Mouse (Mus musculus): ENCODE measurements around the gene Arrb1. TPM values are rescaled to one million over a fixed set of nuclear protein-coding genes. Genes with fewer than 3 reads are reported as not detected.

The Arrb1 gene
- polyA plus RNA-seq, 1 experiment, result 14.9 TPM

- Histone ChIP-seq H3K27ac (ENCODE audit: control insufficient read depth, insufficient read depth, low read depth, low read length) (no peak overlapping the region), H3K4me1 (ENCODE audit: control insufficient read depth, insufficient read depth, low read length) (no peaks in the 10 kb centered on the region), H3K4me3 (ENCODE audit: control insufficient read depth, low read depth, low read length) (no peak overlapping the region), H3K27me3 (ENCODE audit: control insufficient read depth, insufficient read depth, low read length) (no peaks in the 10 kb centered on the region), H3K36me3 (ENCODE audit: control insufficient read depth, insufficient read depth, low read length) (no peaks in the 10 kb centered on the region)
- TF ChIP-seq CTCF (IDR thresholded peaks at IDR 0.05; ENCODE audit: control insufficient read depth, insufficient read depth, insufficient replicate concordance, low read depth, low read length), result no peak
- TF ChIP-seq POLR2A (IDR thresholded peaks at IDR 0.05; ENCODE audit: control insufficient read depth, low read depth, low read length), result no peak
Observed at GRCm38 (mm10) chr7:99529410-99529809, 5.9 kb upstream of the Arrb1 start.

- peaks cover 10% of the 10 kb centered on the region for H3K4me1 ChIP-seq (ENCODE audit: control insufficient read depth, insufficient read depth, low read length)
- H3K36me3 ChIP-seq (ENCODE audit: control insufficient read depth, insufficient read depth, low read length), result no peaks in the 10 kb centered on the region
- no peak overlapping the region for H3K27ac ChIP-seq (ENCODE audit: control insufficient read depth, insufficient read depth, low read depth, low read length)
- TF ChIP-seq CTCF (IDR thresholded peaks at IDR 0.05; ENCODE audit: control insufficient read depth, insufficient read depth, insufficient replicate concordance, low read depth, low read length), result no peak
- no peak for TF ChIP-seq POLR2A (IDR thresholded peaks at IDR 0.05; ENCODE audit: control insufficient read depth, low read depth, low read length)
- H3K4me3 ChIP-seq (ENCODE audit: control insufficient read depth, low read depth, low read length), result no peak overlapping the region
- no peaks in the 10 kb centered on the region for H3K27me3 ChIP-seq (ENCODE audit: control insufficient read depth, insufficient read depth, low read length)
Observed at GRCm38 (mm10) chr7:99531408-99531970, 3.8 kb upstream of the Arrb1 start.

- TF ChIP-seq CTCF (IDR thresholded peaks at IDR 0.05; ENCODE audit: control insufficient read depth, insufficient read depth, insufficient replicate concordance, low read depth, low read length) (no peak), POLR2A (IDR thresholded peaks at IDR 0.05; ENCODE audit: control insufficient read depth, low read depth, low read length) (no peak)
- Histone ChIP-seq H3K36me3 (ENCODE audit: control insufficient read depth, insufficient read depth, low read length) (no peaks in the 10 kb centered on the region), H3K27ac (ENCODE audit: control insufficient read depth, insufficient read depth, low read depth, low read length) (no peak overlapping the region), H3K27me3 (ENCODE audit: control insufficient read depth, insufficient read depth, low read length) (no peaks in the 10 kb centered on the region), H3K4me1 (ENCODE audit: control insufficient read depth, insufficient read depth, low read length) (peaks cover 11% of the 10 kb centered on the region), H3K4me3 (ENCODE audit: control insufficient read depth, low read depth, low read length) (no peak overlapping the region)
Observed at GRCm38 (mm10) chr7:99532526-99532925, 2.7 kb upstream of the Arrb1 start.

- Histone ChIP-seq H3K4me1 (ENCODE audit: control insufficient read depth, insufficient read depth, low read length) (peaks cover 11% of the 10 kb centered on the region), H3K27ac (ENCODE audit: control insufficient read depth, insufficient read depth, low read depth, low read length) (no peak overlapping the region), H3K36me3 (ENCODE audit: control insufficient read depth, insufficient read depth, low read length) (no peaks in the 10 kb centered on the region), H3K4me3 (ENCODE audit: control insufficient read depth, low read depth, low read length) (no peak overlapping the region), H3K27me3 (ENCODE audit: control insufficient read depth, insufficient read depth, low read length) (no peaks in the 10 kb centered on the region)
- TF ChIP-seq POLR2A (IDR thresholded peaks at IDR 0.05; ENCODE audit: control insufficient read depth, low read depth, low read length) (no peak), CTCF (IDR thresholded peaks at IDR 0.05; ENCODE audit: control insufficient read depth, insufficient read depth, insufficient replicate concordance, low read depth, low read length) (no peak)
Observed at GRCm38 (mm10) chr7:99533600-99533999, 1.7 kb upstream of the Arrb1 start.

- H3K4me1 ChIP-seq (ENCODE audit: control insufficient read depth, insufficient read depth, low read length), result peaks cover 11% of the 10 kb centered on the region
- H3K27ac ChIP-seq (ENCODE audit: control insufficient read depth, insufficient read depth, low read depth, low read length), result no peak overlapping the region
- H3K4me3 ChIP-seq (ENCODE audit: control insufficient read depth, low read depth, low read length), result no peak overlapping the region
- H3K36me3 ChIP-seq (ENCODE audit: control insufficient read depth, insufficient read depth, low read length), result no peaks in the 10 kb centered on the region
- H3K27me3 ChIP-seq (ENCODE audit: control insufficient read depth, insufficient read depth, low read length), result no peaks in the 10 kb centered on the region
- TF ChIP-seq POLR2A (IDR thresholded peaks at IDR 0.05; ENCODE audit: control insufficient read depth, low read depth, low read length), result no peak
- TF ChIP-seq CTCF (IDR thresholded peaks at IDR 0.05; ENCODE audit: control insufficient read depth, insufficient read depth, insufficient replicate concordance, low read depth, low read length), result no peak
Observed at GRCm38 (mm10) chr7:99534501-99534900, 765 bp upstream of the Arrb1 start.

- peak overlapping the region; percentile 88 for H3K4me3 ChIP-seq (ENCODE audit: control insufficient read depth, low read depth, low read length)
- peak overlapping the region; percentile 85 for H3K27ac ChIP-seq (ENCODE audit: control insufficient read depth, insufficient read depth, low read depth, low read length)
- peaks cover 17% of the 10 kb centered on the region for H3K4me1 ChIP-seq (ENCODE audit: control insufficient read depth, insufficient read depth, low read length)
- H3K27me3 ChIP-seq (ENCODE audit: control insufficient read depth, insufficient read depth, low read length), result no peaks in the 10 kb centered on the region
- TF ChIP-seq POLR2A (IDR thresholded peaks at IDR 0.05; ENCODE audit: control insufficient read depth, low read depth, low read length), result peak; percentile 32
- no peak for TF ChIP-seq CTCF (IDR thresholded peaks at IDR 0.05; ENCODE audit: control insufficient read depth, insufficient read depth, insufficient replicate concordance, low read depth, low read length)
- H3K36me3 ChIP-seq (ENCODE audit: control insufficient read depth, insufficient read depth, low read length), result no peaks in the 10 kb centered on the region
Observed at GRCm38 (mm10) chr7:99535741-99536501, 655 bp downstream of the Arrb1 start.

GRCm38 (mm10) chr7:99537183-99537756 lies 2.0 kb downstream of the Arrb1 start:
- peaks cover 17% of the 10 kb centered on the region for H3K4me1 ChIP-seq (ENCODE audit: control insufficient read depth, insufficient read depth, low read length)

More at GRCm38 (mm10) chr7:99537183-99537756, 2.0 kb downstream of the Arrb1 start:
- H3K27ac ChIP-seq (ENCODE audit: control insufficient read depth, insufficient read depth, low read depth, low read length), result no peak overlapping the region
- H3K36me3 ChIP-seq (ENCODE audit: control insufficient read depth, insufficient read depth, low read length), result no peaks in the 10 kb centered on the region
- no peak overlapping the region for H3K4me3 ChIP-seq (ENCODE audit: control insufficient read depth, low read depth, low read length)
- TF ChIP-seq CTCF (IDR thresholded peaks at IDR 0.05; ENCODE audit: control insufficient read depth, insufficient read depth, insufficient replicate concordance, low read depth, low read length) (no peak), POLR2A (IDR thresholded peaks at IDR 0.05; ENCODE audit: control insufficient read depth, low read depth, low read length) (no peak)
- no peaks in the 10 kb centered on the region for H3K27me3 ChIP-seq (ENCODE audit: control insufficient read depth, insufficient read depth, low read length)

Data from testis, adult 2 months (tissue).